7 mouse cellular contexts compared by ENCODE assay signal in genomic region chr1:43826628-43827001, GRCm38 (mm10). TPM values are rescaled to one million over a fixed set of nuclear protein-coding genes. Genes with fewer than 3 reads are reported as not detected.
DNase-seq lines count a peak whose midpoint lies in the region; ATAC-seq and TF ChIP-seq lines count a peak whose summit lies in the region.

No protein-coding gene starts in this region.

- H3K36me3 ChIP-seq in stomach, embryonic 14.5 days (ENCODE audit: control insufficient read depth, insufficient read depth, low read length): no peaks in the 10 kb centered on the region

- ATAC-seq in stomach, embryonic 14.5 days (ENCODE audit: insufficient number of reproducible peaks, insufficient read depth, low FRiP score, low read depth): no peak

- H3K9me3 ChIP-seq in stomach, embryonic 14.5 days (ENCODE audit: control insufficient read depth, low read depth, low read length): no peaks in the 10 kb centered on the region

- no peak for TF ChIP-seq POLR2A in embryonic fibroblast, embryonic 13.5 days (IDR thresholded peaks at IDR 0.05; ENCODE audit: low read depth, low read length)

- DNase-seq in retina, embryonic 14.5 days (ENCODE audit: low spot score): peak; percentile 16
- no peak for DNase-seq in retina, postnatal 1 day
- peak; percentile 25 for DNase-seq in liver
- no peak for DNase-seq in layer of hippocampus, adult 18-20 months (ENCODE audit: low spot score in 2 of 2)
- DNase-seq in right cerebral cortex, postnatal 25 days: no peak

- peak overlapping the region; percentile 89 for H3K4me2 ChIP-seq in stomach, embryonic 14.5 days (replicated peaks; ENCODE audit: low read depth, low read length)

- peak overlapping the region; percentile 47; the same call in 1 of the 2 replicates for H3K27ac ChIP-seq in embryonic fibroblast, embryonic 13.5 days (ENCODE audit: insufficient read depth, low read length)
- peak overlapping the region; percentile 89; the same call in 1 of the 2 replicates for H3K27ac ChIP-seq in stomach, embryonic 14.5 days (ENCODE audit: low read length)

- peak overlapping the region; percentile 82 for H3K9ac ChIP-seq in stomach, embryonic 14.5 days (replicated peaks; ENCODE audit: low read depth, low read length)

- no peaks in the 10 kb centered on the region for H3K27me3 ChIP-seq in stomach, embryonic 14.5 days (ENCODE audit: control insufficient read depth, insufficient read depth, low read length)

- no peak for TF ChIP-seq CTCF in embryonic fibroblast, embryonic 13.5 days (IDR thresholded peaks at IDR 0.05; ENCODE audit: borderline replicate concordance, insufficient read depth, low read length)

- H3K4me3 ChIP-seq in embryonic fibroblast, embryonic 13.5 days (ENCODE audit: insufficient read depth, low read length): peak overlapping the region; percentile 71
- peak overlapping the region; percentile 90 for H3K4me3 ChIP-seq in stomach, embryonic 14.5 days (ENCODE audit: low read depth, low read length)

- WGBS in stomach, embryonic 14.5 days: 0% methylated on average over 3 of the region's 3 CpGs

- no peaks in the 10 kb centered on the region for H3K4me1 ChIP-seq in embryonic fibroblast, embryonic 13.5 days (ENCODE audit: control insufficient read depth, insufficient read depth, low read length)
- H3K4me1 ChIP-seq in stomach, embryonic 14.5 days (ENCODE audit: control insufficient read depth, insufficient read depth, low read length): peaks cover 14% of the 10 kb centered on the region; the same call in 1 of the 2 replicates

RNA-seq across cellular contexts. Expression of gene Uxs1, which starts 1.0 kb away (rescaled TPM):
- polyA plus RNA-seq in embryonic fibroblast, embryonic 13.5 days (2011; ENCODE audit: insufficient read length, low read depth, missing spikeins): 42.6 and 44.2 TPM in 2 replicates
- 16.9 and 17.4 TPM in 2 replicates for polyA plus RNA-seq in stomach, embryonic 14.5 days (2014; fragmentation: Nextera tagmentation; extraction: Ambion mirVana)
- total RNA-seq in layer of hippocampus, adult 18-20 months (2021): 10 to 100 TPM; 46.6 to 51.1 TPM

Comparison
In these comparisons a context has a peak if more than half of its experiments do, and no peak if none do; other contexts are left out.
1. DNase-seq: peak in retina, embryonic 14.5 days (single experiment) and liver (single experiment); none in retina, postnatal 1 day (single experiment), layer of hippocampus, adult 18-20 months (0 of 2) and right cerebral cortex, postnatal 25 days (single experiment).